Mouse (Mus musculus) erythroblast, embryonic 14.5 days (primary cell): ENCODE results near the gene Gm21970.

Experiments used
- GATA1 ChIP-seq: IDR thresholded peaks from 2 replicates; pipeline ENCODE4 v1.6.1; 2012; ENCODE audit warnings: low read length, inconsistent platforms, mixed read lengths
- TAL1 ChIP-seq: IDR thresholded peaks from 3 replicates; pipeline ENCODE4 v1.6.1; 2012; ENCODE audit warnings: low read length, inconsistent platforms, mixed read lengths

GRCm38 (mm10) chr16:91418531-91418930, 27.0 kb downstream of the Gm21970 start:
- no peak for TF ChIP-seq GATA1
- no peak for TF ChIP-seq TAL1
